Comparison of ENCODE assay signal across 9 mouse cellular contexts in genomic region chr1:83736428-83737117, GRCm38 (mm10).
DNase-seq lines count a peak whose midpoint lies in the region; ATAC-seq and TF ChIP-seq lines count a peak whose summit lies in the region.
"Had no signal": no experiment of that assay in that cellular context is flagged by ENCODE, and none has a peak within 500 bp of the region (broad histone marks: within the 10 kb centered on the region; RNA-seq: fewer than 3 reads in every experiment).

No protein-coding gene starts in this region.

- WGBS in kidney, adult 2 months: 40% methylated on average over 2 of the region's 2 CpGs
- WGBS in midbrain, embryonic 13.5 days: 37% methylated on average over 2 of the region's 2 CpGs
- WGBS in kidney, embryonic 16.5 days: 40% methylated on average over 2 of the region's 2 CpGs

- DNase-seq in kidney, adult 2 months: no peak
- no peak for DNase-seq in kidney, adult 18-20 months
- peak; percentile 59 for DNase-seq in R1 (ENCODE audit: low read depth, low spot score)
- DNase-seq in frontal cortex, adult 2 months (ENCODE audit: extremely low spot score in 1 of 2, low spot score in 1 of 2): peak; percentile 37 to 78
- DNase-seq in yolk sac, embryonic 10.5 days (ENCODE audit: low spot score): no peak
- no peak for DNase-seq in cerebellum, adult 11-12 months

- no peak overlapping the region for H3K4me3 ChIP-seq in kidney, adult 2 months (ENCODE audit: insufficient read depth, low read depth, low read length)
- no peak overlapping the region for H3K4me3 ChIP-seq in midbrain, embryonic 13.5 days (replicated peaks)
- no peak overlapping the region for H3K4me3 ChIP-seq in kidney, embryonic 16.5 days (ENCODE audit: low read length)

- no peaks in the 10 kb centered on the region for H3K9me3 ChIP-seq in midbrain, embryonic 13.5 days
- no peaks in the 10 kb centered on the region for H3K9me3 ChIP-seq in kidney, embryonic 16.5 days (ENCODE audit: low read length)

- no peak for TF ChIP-seq POLR2A in kidney, adult 2 months (IDR thresholded peaks at IDR 0.05; ENCODE audit: low read depth, low read length)

- H3K9ac ChIP-seq in midbrain, embryonic 13.5 days (replicated peaks): no peak overlapping the region
- H3K9ac ChIP-seq in kidney, embryonic 16.5 days (replicated peaks; ENCODE audit: low read length): no peak overlapping the region
- H3K9ac ChIP-seq: liver, embryonic 14.5 days had no signal

- no peak overlapping the region for H3K4me2 ChIP-seq in midbrain, embryonic 13.5 days (replicated peaks)
- H3K4me2 ChIP-seq in kidney, embryonic 16.5 days (replicated peaks; ENCODE audit: low read depth, low read length): no peak overlapping the region

- peak; percentile 30; the same call in 1 of the 2 replicates for TF ChIP-seq CTCF in kidney, adult 2 months (conservative IDR thresholded peaks at IDR 0.05; ENCODE audit: insufficient read depth, insufficient read length, low read depth, low read length)

- no peaks in the 10 kb centered on the region for H3K4me1 ChIP-seq in kidney, adult 2 months (ENCODE audit: control insufficient read depth, insufficient read depth, low read length)
- no peaks in the 10 kb centered on the region for H3K4me1 ChIP-seq in midbrain, embryonic 13.5 days (replicated peaks)
- no peaks in the 10 kb centered on the region for H3K4me1 ChIP-seq in kidney, embryonic 16.5 days (ENCODE audit: insufficient read depth, low read length)

- H3K27ac ChIP-seq in kidney, adult 2 months (ENCODE audit: insufficient read depth, low read depth, low read length): no peak overlapping the region
- no peak overlapping the region for H3K27ac ChIP-seq in midbrain, embryonic 13.5 days
- H3K27ac ChIP-seq in kidney, embryonic 16.5 days (ENCODE audit: low read length): no peak overlapping the region
- H3K27ac ChIP-seq: liver, embryonic 14.5 days had no signal

- peak; percentile 90 for ATAC-seq in midbrain, embryonic 13.5 days
- no peak for ATAC-seq in kidney, embryonic 16.5 days (ENCODE audit: low FRiP score, low TSS enrichment)

- no peaks in the 10 kb centered on the region for H3K36me3 ChIP-seq in kidney, adult 2 months (ENCODE audit: control insufficient read depth, insufficient read depth, low read length)
- H3K36me3 ChIP-seq in midbrain, embryonic 13.5 days: no peaks in the 10 kb centered on the region
- H3K36me3 ChIP-seq in kidney, embryonic 16.5 days (ENCODE audit: insufficient read depth, low read length): no peaks in the 10 kb centered on the region

- H3K27me3 ChIP-seq in kidney, adult 2 months (replicated peaks; ENCODE audit: control insufficient read depth, insufficient read depth, low read length): no peaks in the 10 kb centered on the region
- H3K27me3 ChIP-seq in midbrain, embryonic 13.5 days: no peaks in the 10 kb centered on the region
- no peaks in the 10 kb centered on the region for H3K27me3 ChIP-seq in kidney, embryonic 16.5 days (ENCODE audit: insufficient read depth, low read length)

Comparison
In these comparisons a context has a peak if more than half of its experiments do, and no peak if none do; other contexts are left out.
1. DNase-seq: peak in R1 (single experiment) and frontal cortex, adult 2 months (2 of 2); none in kidney, adult 2 months (single experiment), kidney, adult 18-20 months (single experiment), yolk sac, embryonic 10.5 days (single experiment) and cerebellum, adult 11-12 months (single experiment).